Mouse (Mus musculus) bone marrow, adult 2 months (tissue): ENCODE results near the gene Msrb1. TPM values are rescaled to one million over a fixed set of nuclear protein-coding genes. Genes with fewer than 3 reads are reported as not detected.
A peak's percentile ranks its signal among the peaks of the same experiment; 100 is the strongest.

Source experiments
- H3K27ac ChIP-seq: fragments of 200-500 bp; 2 replicates; pipeline ENCODE4 v1.5.1; 2012; ENCODE audit warnings: low read depth, mild to moderate bottlenecking, control low read depth, inconsistent platforms, low read length; ENCODE audit not compliant: control insufficient read depth, poor library complexity, insufficient read depth
- H3K4me1 ChIP-seq: fragments of 200-500 bp; 2 replicates; pipeline ENCODE4 v1.6.1; 2011; ENCODE audit warnings: low read length; ENCODE audit not compliant: control insufficient read depth, insufficient read depth
- H3K4me3 ChIP-seq: fragments of 200-500 bp; replicated peaks from 2 replicates; pipeline ENCODE3; 2011; ENCODE audit warnings: mild to moderate bottlenecking, low read depth, low read length, control low read depth; ENCODE audit not compliant: control insufficient read depth
- CTCF ChIP-seq: fragments of 200-500 bp; IDR thresholded peaks from 2 replicates; pipeline ENCODE4 v1.5.1; 2011; ENCODE audit warnings: low read length, control low read depth; ENCODE audit not compliant: control insufficient read depth, insufficient read depth
- POLR2A ChIP-seq: fragments of 200-500 bp; IDR thresholded peaks from 2 replicates; pipeline ENCODE4 v1.6.1; 2011; ENCODE audit warnings: low read depth, mild to moderate bottlenecking, control low read depth, low read length, borderline replicate concordance; ENCODE audit not compliant: control insufficient read depth
- WGBS: fragments of 180-500 bp; shearing (Covaris S2); methylation state at CpG from one replicate; pipeline ENCODE4 v1.1.7; 2018; 5-methylcytosine and 5-hydroxymethylcytosine counted together
- polyA plus RNA-seq: library from polyadenylated mRNA; stranded (reverse); fragments of >200 nt; gene quantifications from 2 replicates; pipeline ENCODE4 v1.2.4, GENCODE M21; 2011; ENCODE audit warnings: low replicate concordance; ENCODE audit not compliant: missing spikeins, insufficient read depth, insufficient read length

Msrb1 gene
- polyA plus RNA-seq, 1 experiment: 309 TPM

DNA sequence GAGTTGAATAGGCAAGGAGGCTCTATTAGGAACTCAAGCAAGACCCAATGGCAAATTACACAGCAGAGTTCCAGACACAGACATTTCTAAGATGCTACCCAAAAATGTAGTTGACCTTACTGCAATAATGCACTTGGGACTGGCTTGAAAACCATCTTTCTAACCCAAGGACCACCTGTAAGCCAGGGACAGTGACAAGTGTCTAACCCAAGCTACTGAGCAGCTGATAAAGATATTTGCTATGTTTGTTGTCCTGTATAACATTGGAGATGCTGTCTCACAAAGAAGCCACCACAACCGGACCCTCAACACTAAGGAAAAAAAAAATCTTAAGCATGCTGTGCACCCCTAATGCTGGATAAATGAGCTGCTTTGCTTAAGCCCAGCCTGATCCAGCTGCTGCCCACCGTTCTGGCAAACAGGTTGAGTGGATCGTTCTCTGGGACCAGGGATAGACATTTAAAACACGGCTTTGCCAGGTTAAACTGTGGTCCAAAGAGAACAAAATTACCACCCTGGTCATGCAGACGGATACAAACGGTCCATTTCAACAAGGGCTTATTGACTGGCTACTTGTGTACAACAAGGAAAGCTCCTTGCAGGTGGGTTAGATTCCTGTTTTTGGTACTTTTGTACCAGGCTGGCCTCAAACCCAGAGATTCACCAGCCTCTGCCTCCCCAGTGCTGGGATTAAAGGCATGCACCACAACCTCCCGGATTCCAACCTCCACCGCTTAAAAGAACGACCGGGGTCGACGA lies 13.1 kb upstream of the Msrb1 start:
- 2% methylated on average over 12 of the region's 12 CpGs for WGBS
- 0 out of 2 replicates have a peak overlapping the region, but pooled peaks have one; percentile 57 for H3K27ac ChIP-seq
- H3K4me1 ChIP-seq: no peaks in the 10 kb centered on the region; the same call in 1 of the 2 replicates
- TF ChIP-seq POLR2A (no peak), CTCF (no peak)
- H3K4me3 ChIP-seq: peak overlapping the region; percentile 94

DNA sequence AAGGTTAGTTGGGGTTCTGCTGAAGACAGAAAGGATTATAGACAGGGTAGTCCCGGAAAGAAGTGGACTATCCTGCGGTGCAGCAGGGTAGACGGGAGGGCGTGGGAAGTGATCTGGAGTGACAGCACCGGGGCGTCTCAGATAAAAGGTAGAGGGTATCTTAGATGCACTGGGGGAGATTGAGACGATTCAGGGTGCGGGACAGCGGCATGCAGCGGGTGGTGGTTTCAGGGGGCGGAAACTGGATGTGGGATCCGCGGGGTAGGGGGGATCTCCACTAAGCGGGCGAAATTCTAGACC lies 12.6 kb upstream of the Msrb1 start:
- Histone ChIP-seq H3K27ac (peak overlapping the region; percentile 57), H3K4me3 (peak overlapping the region; percentile 94), H3K4me1 (no peaks in the 10 kb centered on the region; the same call in 1 of the 2 replicates)
- under 1% methylated on average over 15 of the region's 15 CpGs for WGBS
- TF ChIP-seq CTCF: no peak
- TF ChIP-seq POLR2A: no peak

DNA sequence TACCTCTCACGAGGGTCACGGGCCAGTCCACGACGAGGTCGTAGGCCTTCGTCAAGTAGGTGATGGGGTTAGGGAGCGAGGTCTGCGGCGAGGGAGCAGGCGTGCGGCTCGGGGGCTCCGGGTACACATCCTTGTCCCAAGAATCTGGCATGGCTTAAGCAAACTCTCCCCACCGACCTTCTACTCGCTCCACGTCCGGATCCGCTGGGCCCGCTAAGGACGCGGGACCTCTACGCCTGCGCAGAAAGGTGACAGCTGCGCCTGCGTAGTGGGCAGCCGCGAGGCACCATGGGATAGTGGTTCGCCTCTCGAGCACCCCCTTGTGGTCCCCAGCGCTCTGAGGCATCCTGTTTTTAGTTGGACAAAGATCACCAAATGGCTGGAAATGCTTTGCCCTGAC lies 12.3 kb upstream of the Msrb1 start, which contains the start of gene Ndufb10:
Ndufb10 (minus strand) TSS at position 295 of the 400 bp plus-strand sequence.
- WGBS: under 1% methylated on average over 30 of the region's 30 CpGs
- Histone ChIP-seq H3K4me1 (no peaks in the 10 kb centered on the region; the same call in 1 of the 2 replicates), H3K27ac (peak within 1 kb of the TSS; percentile 57), H3K4me3 (peak within 1 kb of the TSS; percentile 94)
- TF ChIP-seq POLR2A (peak; percentile 95), CTCF (peak; percentile 98)

DNA sequence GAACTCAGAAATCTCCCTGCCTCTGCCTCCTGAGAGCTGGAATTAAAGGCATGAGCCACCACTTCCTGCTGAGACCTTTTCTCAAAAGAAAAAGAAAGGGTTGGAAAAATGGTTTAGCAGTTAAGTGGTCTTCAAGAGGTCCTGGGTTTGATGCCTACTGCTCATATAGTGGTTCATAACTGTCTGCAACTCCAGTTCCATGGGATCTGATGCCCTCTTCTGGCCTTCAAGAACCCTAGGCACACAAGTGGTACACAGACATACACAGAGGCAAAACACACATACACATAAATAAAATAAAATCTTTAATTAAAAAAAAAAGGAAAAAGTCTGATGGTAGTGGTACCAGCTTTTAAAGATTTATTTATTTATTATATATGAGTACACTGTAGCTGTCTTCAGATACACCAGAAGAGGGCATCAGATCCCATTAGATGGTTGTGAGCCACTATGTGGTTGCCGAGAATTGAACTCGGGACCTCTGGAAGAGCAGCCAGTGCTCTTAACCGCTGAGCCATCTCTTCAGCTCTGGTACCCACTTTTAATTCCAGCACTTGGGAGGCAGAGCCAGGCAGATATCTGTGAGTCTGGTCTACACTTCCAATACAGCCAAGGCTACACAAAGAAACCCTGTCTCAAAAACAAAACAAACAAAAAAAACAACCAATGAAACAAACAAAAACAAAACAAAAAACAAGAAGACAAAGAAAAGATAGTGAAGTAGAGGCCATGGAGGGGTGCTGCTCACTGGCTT lies 10.6 kb upstream of the Msrb1 start:
- 61% methylated on average over 3 of the region's 3 CpGs for WGBS
- Histone ChIP-seq H3K27ac (no peak overlapping the region), H3K4me3 (no peak overlapping the region), H3K4me1 (no peaks in the 10 kb centered on the region; the same call in 1 of the 2 replicates)
- TF ChIP-seq CTCF (no peak), POLR2A (no peak)

DNA sequence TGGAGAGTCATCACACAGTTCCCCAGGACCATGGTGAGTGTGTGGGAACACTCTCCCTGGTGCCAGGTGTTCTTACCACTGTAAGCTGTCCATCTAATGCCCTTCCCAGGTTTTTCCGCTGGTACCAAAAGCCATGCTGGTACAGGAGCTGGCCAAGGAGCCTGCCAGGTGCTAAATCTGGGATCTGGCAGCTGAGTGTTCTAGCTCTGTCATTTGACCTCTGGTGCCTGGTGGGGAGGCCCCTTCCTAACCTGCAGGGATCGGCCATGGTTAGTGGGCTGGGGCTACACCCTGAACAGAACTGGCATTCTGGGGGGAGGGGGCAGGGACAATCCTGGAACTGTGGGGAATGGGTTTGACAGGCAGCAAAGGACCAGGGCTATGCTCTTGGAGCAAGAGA lies 8.8 kb upstream of the Msrb1 start, which contains the start of gene Rpl3l:
Rpl3l (plus strand) TSS at position 203 of the 400 bp plus-strand sequence.
- TF ChIP-seq POLR2A (no peak), CTCF (no peak)
- 76% methylated on average over 2 of the region's 2 CpGs for WGBS
- H3K4me1 ChIP-seq: no peaks in the 10 kb centered on the region; the same call in 1 of the 2 replicates
- no peak within 1 kb of the TSS for H3K27ac ChIP-seq
- H3K4me3 ChIP-seq: no peak within 1 kb of the TSS

DNA sequence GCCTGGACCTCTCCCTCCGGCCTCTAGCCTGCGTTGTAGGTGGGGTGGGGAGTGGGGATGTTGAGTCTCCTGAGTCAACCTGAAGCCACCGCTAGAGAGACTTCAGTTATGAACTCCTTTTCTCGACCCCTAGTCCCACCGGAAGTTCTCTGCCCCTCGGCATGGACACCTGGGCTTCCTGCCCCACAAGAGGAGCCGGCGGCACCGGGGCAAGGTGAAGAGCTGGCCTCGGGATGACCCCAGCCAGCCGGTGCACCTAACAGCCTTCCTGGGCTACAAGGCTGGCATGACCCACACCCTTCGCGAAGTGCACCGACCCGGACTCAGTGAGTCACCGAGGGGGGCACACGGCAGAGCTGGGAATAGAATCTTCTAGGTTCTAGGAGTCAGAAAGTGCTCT lies 8.3 kb upstream of the Msrb1 start:
- Histone ChIP-seq H3K27ac (no peak overlapping the region), H3K4me1 (no peaks in the 10 kb centered on the region; the same call in 1 of the 2 replicates), H3K4me3 (no peak overlapping the region)
- WGBS: 77% methylated on average over 17 of the region's 17 CpGs
- TF ChIP-seq POLR2A (no peak), CTCF (no peak)

DNA sequence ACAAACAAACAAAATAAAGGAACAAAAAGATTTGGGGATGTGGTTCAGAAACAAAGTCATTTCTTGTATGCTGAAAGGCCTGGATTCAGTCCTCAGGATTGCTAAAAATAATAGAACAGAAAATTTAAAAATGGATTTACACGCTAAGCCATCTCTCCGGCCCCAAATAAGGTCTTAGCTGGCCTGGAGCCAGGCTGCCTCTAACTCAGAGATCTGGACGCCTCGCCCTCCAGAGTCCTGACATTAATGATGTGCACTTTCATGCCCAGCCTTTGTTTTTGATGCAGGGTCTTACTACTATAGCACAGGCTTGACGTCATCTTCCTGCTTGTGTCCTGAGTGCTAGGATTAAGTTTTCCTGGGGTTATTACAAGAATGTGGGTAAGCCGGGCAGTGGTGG lies 7.4 kb upstream of the Msrb1 start:
- WGBS: 82% methylated on average over 6 of the region's 6 CpGs
- H3K27ac ChIP-seq: no peak overlapping the region
- TF ChIP-seq POLR2A (no peak), CTCF (no peak)
- H3K4me3 ChIP-seq: no peak overlapping the region
- H3K4me1 ChIP-seq: no peaks in the 10 kb centered on the region

DNA sequence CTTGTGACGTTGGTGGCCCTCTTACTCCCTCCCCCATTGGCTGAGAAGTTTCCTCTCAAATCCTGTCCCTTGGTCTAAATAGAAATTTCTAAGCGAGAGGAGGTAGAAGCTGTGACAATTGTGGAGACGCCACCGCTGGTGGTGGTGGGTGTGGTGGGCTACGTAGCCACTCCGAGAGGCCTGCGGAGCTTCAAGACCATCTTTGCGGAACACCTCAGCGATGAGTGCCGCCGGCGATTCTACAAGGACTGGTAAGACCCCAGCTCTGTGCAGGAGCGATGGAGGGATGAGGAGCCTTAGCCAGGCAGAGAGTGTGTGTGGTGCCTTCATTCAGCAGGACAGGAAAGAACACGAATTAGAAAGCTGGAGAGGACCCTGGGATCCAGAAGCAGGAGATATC lies 5.7 kb upstream of the Msrb1 start:
- Histone ChIP-seq H3K4me3 (no peak overlapping the region), H3K27ac (no peak overlapping the region), H3K4me1 (no peaks in the 10 kb centered on the region; the same call in 1 of the 2 replicates)
- 78% methylated on average over 14 of the region's 14 CpGs for WGBS
- TF ChIP-seq POLR2A: no peak
- no peak for TF ChIP-seq CTCF
